Mouse (Mus musculus) megakaryocyte, embryonic 14.5 days (primary cell): ENCODE data around the gene Zfp292.

Experiments used
- FLI1 ChIP-seq: IDR thresholded peaks from 2 replicates; pipeline ENCODE4 v1.6.1; 2012; ENCODE audit warnings: low read length, inconsistent platforms, mixed read lengths
- GATA1 ChIP-seq: IDR thresholded peaks from 3 replicates; pipeline ENCODE4 v1.6.1; 2012; ENCODE audit warnings: mixed read lengths, low read length, inconsistent platforms, borderline replicate concordance

DNA sequence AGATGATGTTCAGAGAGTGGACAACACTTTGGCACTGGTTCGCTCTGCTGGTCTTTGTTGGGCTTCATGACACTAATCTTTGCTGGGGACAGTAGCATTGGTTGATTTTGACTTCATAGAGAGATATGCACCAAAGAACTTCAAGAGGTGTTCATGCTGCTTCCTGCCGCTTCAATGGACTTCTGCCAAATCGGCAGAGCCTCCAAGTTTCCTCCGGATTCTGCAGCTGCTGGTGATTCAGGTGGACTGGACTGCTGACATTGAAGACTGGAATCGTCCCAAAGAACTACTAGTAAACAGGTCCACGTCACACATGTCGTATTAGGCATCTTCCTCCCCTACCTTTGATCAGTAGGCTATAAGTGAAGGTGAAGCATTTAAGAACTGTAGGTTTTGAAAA, 30.7 kb downstream of the Zfp292 start:
- no peak for TF ChIP-seq GATA1
- no peak for TF ChIP-seq FLI1
